Mouse (Mus musculus) heart, embryonic 13.5 days (tissue): ENCODE measurements around the gene Phlda3. TPM values are rescaled to one million over a fixed set of nuclear protein-coding genes. Genes with fewer than 3 reads are reported as not detected.

Source experiments
- ATAC-seq: fragments of 200-750 bp; cut with Nextera tagmentation; 2 replicates; pipeline ENCODE4 v1.8.0; 2017; ENCODE audit warnings: moderate TSS enrichment; ENCODE audit not compliant: insufficient number of reproducible peaks, low FRiP score, low TSS enrichment; ENCODE audit errors: extremely low read depth
- H3K27ac ChIP-seq: fragments of 300-500 bp; sonication (generic); replicated peaks from 2 replicates; pipeline ENCODE4 v1.5.1; 2015; ENCODE audit warnings: moderate library complexity, mild to moderate bottlenecking, inconsistent platforms
- H3K27me3 ChIP-seq: fragments of 300-500 bp; sonication (generic); replicated peaks from 2 replicates; pipeline ENCODE4 v1.6.1; 2015; ENCODE audit warnings: mild to moderate bottlenecking, inconsistent platforms
- H3K36me3 ChIP-seq: fragments of 300-500 bp; sonication (generic); 2 replicates; pipeline ENCODE4 v1.6.1; 2015; ENCODE audit warnings: mild to moderate bottlenecking, inconsistent platforms
- H3K4me1 ChIP-seq: fragments of 300-500 bp; sonication (generic); 2 replicates; pipeline ENCODE4 v1.6.1; 2015; ENCODE audit warnings: inconsistent platforms
- H3K4me2 ChIP-seq: fragments of 300-500 bp; sonication (generic); 2 replicates; pipeline ENCODE4 v1.6.1; 2015; ENCODE audit warnings: inconsistent platforms, mild to moderate bottlenecking, moderate library complexity
- H3K4me3 ChIP-seq: fragments of 300-500 bp; sonication (generic); 2 replicates; pipeline ENCODE4 v1.5.1; 2015; ENCODE audit warnings: moderate library complexity, mild to moderate bottlenecking, inconsistent platforms
- H3K9ac ChIP-seq: fragments of 300-500 bp; sonication (generic); 2 replicates; pipeline ENCODE4 v1.6.1; 2015; ENCODE audit warnings: inconsistent platforms, mild to moderate bottlenecking, moderate library complexity
- H3K9me3 ChIP-seq: fragments of 300-500 bp; sonication (generic); 2 replicates; pipeline ENCODE4 v1.6.1; 2016; ENCODE audit warnings: inconsistent platforms
- WGBS: fragments of 180-500 bp; shearing (Covaris S2); methylation state at CpG from one replicate; pipeline ENCODE4 v1.1.7; 2015; ENCODE audit warnings: mixed read lengths; 5-methylcytosine and 5-hydroxymethylcytosine counted together
- polyA plus RNA-seq: library from polyadenylated mRNA; unstranded; fragments of >200 nt; fragmentation: Nextera tagmentation; extraction: Ambion mirVana; gene quantifications from 2 replicates; pipeline ENCODE4 v1.2.1, GENCODE M21; 2015

The Phlda3 gene
- polyA plus RNA-seq, 1 experiment from 2014 or later: 67.1 TPM

DNA sequence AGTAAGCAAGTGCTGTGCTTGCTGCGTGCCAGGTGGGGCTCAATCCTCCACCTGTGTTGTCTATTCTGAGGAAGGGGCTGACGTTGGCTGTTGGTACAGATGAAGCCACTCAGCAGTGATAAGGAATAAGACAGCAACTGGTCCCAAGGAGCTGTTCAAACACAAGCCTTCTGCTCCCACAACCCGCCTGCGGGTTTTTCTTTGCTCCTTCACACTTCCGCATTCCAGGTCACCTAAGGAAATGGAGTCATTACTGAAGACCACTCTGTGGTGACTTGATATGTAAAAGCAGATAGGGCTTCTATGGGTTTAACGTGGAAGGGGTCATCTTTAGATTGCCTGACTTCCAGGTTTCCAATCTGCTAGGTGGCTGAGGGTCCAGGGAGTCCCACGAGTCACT, 34.5 kb upstream of the Phlda3 start:
- 15% methylated on average over 7 of the region's 7 CpGs for WGBS
- peaks cover 5% of the 10 kb centered on the region for H3K36me3 ChIP-seq

DNA sequence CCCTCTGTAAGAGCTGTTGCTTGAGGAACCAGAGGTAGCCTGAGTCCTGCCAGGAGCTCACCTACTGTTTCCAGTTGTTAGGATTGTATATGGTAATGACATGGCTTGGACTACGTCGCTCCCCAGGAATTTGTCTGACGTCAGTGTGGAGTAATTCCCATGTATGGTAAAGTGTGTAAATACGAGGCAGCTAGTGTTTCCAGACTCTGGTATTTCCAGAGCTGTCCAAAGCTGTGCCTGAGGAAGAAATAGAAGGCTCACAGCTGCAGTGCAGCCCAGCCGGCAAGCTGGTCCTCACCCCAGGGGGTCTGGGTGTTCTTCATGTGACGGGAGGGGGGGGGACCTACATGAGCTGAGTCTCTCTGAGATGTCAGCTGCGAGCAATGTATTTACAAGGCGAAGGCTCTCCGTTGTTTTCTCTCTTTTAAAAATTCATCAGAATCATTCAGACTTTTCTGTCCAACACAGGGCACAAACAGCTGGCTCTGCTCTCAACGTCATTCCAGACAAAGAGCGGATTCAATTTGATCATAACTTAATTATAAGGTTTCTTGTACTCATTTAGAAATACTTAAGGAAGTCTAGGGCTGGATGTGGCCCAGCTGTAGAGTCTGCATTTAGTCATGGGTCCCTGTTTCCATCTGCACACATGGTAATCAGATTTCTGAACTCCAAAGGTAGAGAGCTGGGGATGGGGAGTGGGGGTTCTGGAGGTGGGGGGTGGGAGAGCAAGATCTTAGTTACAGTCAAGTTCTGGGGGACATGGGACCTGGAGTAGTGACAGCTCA, 33.8 kb upstream of the Phlda3 start:
- peak overlapping the region; percentile 96 for H3K9ac ChIP-seq
- peaks cover 12% of the 10 kb centered on the region for H3K36me3 ChIP-seq
- H3K27ac ChIP-seq: peak overlapping the region; percentile 98
- WGBS: 16% methylated on average over 11 of the region's 11 CpGs
- ATAC-seq: peak; percentile 42; the same call in 1 of the 2 replicates
- H3K4me2 ChIP-seq: peak overlapping the region; percentile 87
- no peaks in the 10 kb centered on the region for H3K9me3 ChIP-seq
- peaks cover 85% of the 10 kb centered on the region for H3K4me1 ChIP-seq
- no peaks in the 10 kb centered on the region for H3K27me3 ChIP-seq
- peak overlapping the region; percentile 86 for H3K4me3 ChIP-seq

More for the DNA sequence above, 34.5 kb upstream of the Phlda3 start:
- Histone ChIP-seq H3K9me3 (no peaks in the 10 kb centered on the region), H3K27ac (peak overlapping the region; percentile 98), H3K4me3 (peak overlapping the region; percentile 86), H3K9ac (peak overlapping the region; percentile 96), H3K27me3 (no peaks in the 10 kb centered on the region), H3K4me1 (peaks cover 84% of the 10 kb centered on the region), H3K4me2 (peak overlapping the region; percentile 87)
- no peak for ATAC-seq

DNA sequence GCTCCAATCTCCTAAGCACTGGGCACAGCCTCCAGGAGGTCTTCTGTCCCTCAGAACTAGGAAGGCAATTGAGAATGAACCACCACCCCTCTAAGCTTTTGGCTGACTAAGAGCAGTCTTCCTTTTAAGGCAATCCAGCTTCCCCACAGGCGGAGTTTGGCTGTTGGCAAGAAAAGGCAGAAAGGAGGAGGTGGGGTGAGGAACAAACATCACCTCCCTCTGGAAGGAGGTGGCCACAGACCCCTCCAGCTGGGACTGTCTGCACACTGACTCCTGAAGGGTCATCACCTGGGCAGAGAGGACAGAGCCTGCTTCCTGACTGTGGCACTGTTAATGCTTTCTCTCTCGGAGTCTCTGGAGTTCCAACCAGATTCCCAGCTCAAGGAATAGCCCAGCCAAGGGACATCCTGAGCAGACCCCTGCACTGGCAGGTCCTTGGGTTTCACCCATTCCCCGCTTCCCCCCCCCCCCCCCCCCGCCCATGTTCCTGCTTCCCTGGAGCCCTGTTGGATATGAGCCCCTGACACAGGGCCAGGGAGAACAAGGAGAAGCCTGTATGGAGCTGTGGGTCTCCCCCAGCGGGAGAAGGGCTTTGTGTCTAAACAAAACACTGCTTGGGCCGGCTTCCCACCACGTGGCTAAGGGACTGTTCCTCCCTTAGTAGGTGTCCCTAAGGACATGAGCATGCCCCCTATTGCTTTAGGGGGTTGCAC, 31.5 kb upstream of the Phlda3 start:
- 22% methylated on average over 6 of the region's 7 CpGs for whole genome bisulfite sequencing
- H3K4me3 ChIP-seq: peak overlapping the region; percentile 9; the same call in 1 of the 2 replicates

DNA sequence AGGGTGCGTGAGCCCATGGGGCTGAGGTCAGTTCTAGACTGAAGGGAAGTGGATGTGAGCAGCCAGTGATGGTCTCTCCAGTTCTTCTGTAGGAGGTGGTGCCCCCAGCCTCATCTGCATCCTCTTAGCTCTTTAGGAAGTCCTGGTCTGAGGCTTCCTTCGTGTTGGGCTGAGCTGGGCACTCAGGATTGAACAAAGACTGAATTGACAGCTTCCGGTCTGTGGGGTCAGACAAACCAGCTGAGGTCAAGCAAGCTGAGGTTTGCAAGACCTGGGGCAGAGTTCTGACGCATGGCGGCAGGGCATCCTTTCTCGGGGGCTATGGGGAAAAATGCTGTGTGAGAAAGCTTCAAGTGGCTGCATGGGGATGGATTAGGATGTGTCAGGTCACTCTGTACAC, 30.5 kb upstream of the Phlda3 start:
- H3K4me1 ChIP-seq: peaks cover 97% of the 10 kb centered on the region
- WGBS: 31% methylated on average over 6 of the region's 6 CpGs
- H3K27me3 ChIP-seq: no peaks in the 10 kb centered on the region
- H3K4me3 ChIP-seq: 0 out of 2 replicates have a peak overlapping the region, but pooled peaks have one; percentile 5
- H3K27ac ChIP-seq: peak overlapping the region; percentile 98
- peak overlapping the region; percentile 54 for H3K4me2 ChIP-seq
- ATAC-seq: no peak
- peaks cover 32% of the 10 kb centered on the region for H3K36me3 ChIP-seq
- H3K9ac ChIP-seq: peak overlapping the region; percentile 72
- no peaks in the 10 kb centered on the region for H3K9me3 ChIP-seq

More for the DNA sequence above, 31.5 kb upstream of the Phlda3 start:
- Histone ChIP-seq H3K9ac (peak overlapping the region; percentile 72), H3K4me1 (peaks cover 95% of the 10 kb centered on the region), H3K36me3 (peaks cover 26% of the 10 kb centered on the region), H3K27me3 (no peaks in the 10 kb centered on the region), H3K9me3 (no peaks in the 10 kb centered on the region), H3K4me2 (peak overlapping the region; percentile 54), H3K27ac (peak overlapping the region; percentile 98)
- ATAC-seq: peak; percentile 9; the same call in 1 of the 2 replicates

DNA sequence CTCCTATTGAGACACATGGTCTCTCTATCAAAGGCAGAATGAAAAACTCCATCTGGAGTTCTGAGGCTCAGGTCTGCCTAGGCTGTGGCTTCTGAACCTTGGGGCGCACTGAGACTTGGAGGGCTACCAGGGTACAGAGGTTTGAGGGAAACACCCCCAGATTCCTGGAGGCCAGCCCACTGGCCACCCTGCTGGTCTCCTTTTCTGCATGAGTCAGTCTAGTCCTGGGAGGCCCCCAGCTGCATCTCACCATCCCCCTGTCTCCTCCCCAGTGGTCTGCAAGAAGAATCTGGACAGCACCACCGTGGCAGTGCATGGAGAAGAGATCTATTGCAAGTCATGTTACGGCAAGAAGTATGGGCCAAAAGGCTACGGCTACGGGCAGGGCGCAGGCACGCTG, 20.9 kb upstream of the Phlda3 start:
- no peak overlapping the region for H3K4me2 ChIP-seq
- H3K36me3 ChIP-seq: peaks cover 67% of the 10 kb centered on the region
- ATAC-seq: no peak
- H3K4me1 ChIP-seq: peaks cover 45% of the 10 kb centered on the region
- peak overlapping the region; percentile 24; the same call in 1 of the 2 replicates for H3K9ac ChIP-seq
- 85% methylated on average over 7 of the region's 7 CpGs for WGBS
- no peaks in the 10 kb centered on the region for H3K27me3 ChIP-seq
- no peaks in the 10 kb centered on the region for H3K9me3 ChIP-seq
- H3K4me3 ChIP-seq: no peak overlapping the region
- H3K27ac ChIP-seq: 0 out of 2 replicates have a peak overlapping the region, but pooled peaks have one; percentile 12

DNA sequence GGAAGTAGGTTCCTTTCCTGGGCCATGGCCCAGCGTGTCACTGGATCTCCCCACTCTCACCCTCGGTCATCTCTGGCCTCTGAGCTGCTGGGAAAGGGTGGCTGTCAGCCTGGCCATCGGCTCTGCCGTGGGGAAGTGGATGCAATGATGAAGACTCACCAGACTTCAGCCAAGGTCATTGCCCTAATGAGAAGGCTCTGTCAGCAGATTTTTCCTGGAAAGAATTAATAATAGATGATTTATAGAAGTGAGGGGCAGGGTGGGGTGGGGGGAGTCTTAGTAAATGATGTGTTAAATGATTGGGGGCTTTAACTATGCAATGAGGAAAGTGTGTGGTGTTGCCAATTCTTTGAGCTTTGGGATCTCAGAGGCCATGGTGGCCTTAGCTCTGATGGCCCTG, 19.7 kb upstream of the Phlda3 start:
- Histone ChIP-seq H3K4me2 (no peak overlapping the region), H3K27ac (no peak overlapping the region), H3K36me3 (peaks cover 78% of the 10 kb centered on the region), H3K27me3 (no peaks in the 10 kb centered on the region), H3K9ac (no peak overlapping the region), H3K4me1 (peaks cover 33% of the 10 kb centered on the region), H3K9me3 (no peaks in the 10 kb centered on the region), H3K4me3 (no peak overlapping the region)
- whole genome bisulfite sequencing: 64% methylated on average over 4 of the region's 4 CpGs
- ATAC-seq: no peak

DNA sequence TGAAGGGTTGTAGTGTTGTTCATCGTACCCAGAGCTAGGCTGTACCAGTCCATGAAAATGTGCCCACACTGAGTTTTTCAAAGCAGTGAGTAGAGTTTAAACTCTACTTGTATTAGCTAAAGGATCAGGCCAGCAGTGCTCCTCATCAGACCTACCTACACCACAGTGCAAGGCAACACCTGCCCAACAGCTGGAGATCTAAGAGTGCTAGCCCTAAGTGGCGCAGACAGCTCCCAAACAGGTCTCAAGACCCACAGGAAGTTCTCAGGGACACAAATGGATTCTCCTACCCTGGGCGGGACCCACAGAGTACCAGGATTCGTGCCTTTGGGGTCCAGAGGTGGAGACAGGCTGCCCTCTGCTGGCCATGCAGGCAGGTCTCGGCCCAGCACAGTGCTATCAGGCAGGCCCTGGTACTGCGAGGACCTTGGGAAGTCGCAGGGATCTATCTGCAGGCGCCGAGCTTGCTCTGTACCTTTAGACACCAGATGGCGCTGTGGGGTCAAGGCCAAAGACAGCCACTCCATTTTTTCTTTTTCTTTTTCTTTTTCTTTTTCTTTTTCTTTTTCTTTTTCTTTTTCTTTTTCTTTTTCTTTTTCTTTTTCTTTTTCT, 13.1 kb upstream of the Phlda3 start:
- Histone ChIP-seq H3K9me3 (no peaks in the 10 kb centered on the region), H3K9ac (0 out of 2 replicates have a peak overlapping the region, but pooled peaks have one; percentile 19), H3K27ac (peak overlapping the region; percentile 58; the same call in 1 of the 2 replicates), H3K27me3 (no peaks in the 10 kb centered on the region), H3K36me3 (peaks cover 45% of the 10 kb centered on the region), H3K4me1 (peaks cover 31% of the 10 kb centered on the region), H3K4me3 (no peak overlapping the region), H3K4me2 (no peak overlapping the region)
- WGBS: 6% methylated on average over 10 of the region's 10 CpGs
- peak; percentile 83; the same call in 1 of the 2 replicates for ATAC-seq

DNA sequence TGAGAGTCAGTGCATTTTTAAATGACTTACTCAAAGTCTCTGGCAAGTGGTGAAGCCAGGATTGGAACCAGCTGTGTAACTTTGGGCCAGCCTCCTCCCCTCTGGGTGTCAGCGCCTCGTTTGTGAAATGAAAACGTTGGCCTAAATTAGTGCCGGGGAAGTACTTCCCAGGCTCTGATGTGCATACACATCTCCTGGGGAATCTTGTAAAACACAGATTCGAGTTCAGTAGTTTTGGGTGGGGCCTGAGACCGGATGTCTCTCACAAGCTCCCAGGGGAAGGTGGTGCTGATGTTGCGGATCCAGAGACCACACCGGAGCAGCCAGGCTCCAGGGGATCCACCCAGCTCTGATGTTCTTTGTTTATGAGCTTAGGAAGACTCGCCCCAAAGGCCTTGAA, 10.6 kb upstream of the Phlda3 start:
- 39% methylated on average over 9 of the region's 9 CpGs for WGBS
- Histone ChIP-seq H3K27me3 (no peaks in the 10 kb centered on the region), H3K9ac (no peak overlapping the region), H3K4me1 (peaks cover 31% of the 10 kb centered on the region), H3K4me3 (no peak overlapping the region), H3K9me3 (no peaks in the 10 kb centered on the region), H3K27ac (peak overlapping the region; percentile 29; the same call in 1 of the 2 replicates), H3K36me3 (peaks cover 21% of the 10 kb centered on the region), H3K4me2 (no peak overlapping the region)
- ATAC-seq: no peak

DNA sequence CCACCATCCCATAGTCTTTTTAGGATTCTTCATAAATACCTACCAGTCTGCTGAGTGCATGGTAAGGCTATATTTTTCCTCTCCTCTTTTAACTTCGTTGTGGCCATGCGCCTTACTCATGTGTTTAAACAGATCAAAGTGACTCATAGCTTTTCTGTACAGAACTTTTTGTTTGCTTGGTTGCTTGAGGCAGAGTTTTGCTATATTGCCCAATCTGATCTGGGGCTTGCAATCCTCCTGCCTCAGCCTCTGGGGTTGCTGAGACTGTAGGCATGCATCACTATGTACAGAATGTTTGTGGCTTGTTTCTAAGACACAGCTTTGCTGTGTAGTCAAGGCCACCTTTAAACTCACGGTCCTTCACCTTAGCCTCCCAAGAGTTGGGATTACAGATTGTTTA, 10.0 kb upstream of the Phlda3 start:
- H3K9ac ChIP-seq: no peak overlapping the region
- H3K27me3 ChIP-seq: no peaks in the 10 kb centered on the region
- peaks cover 15% of the 10 kb centered on the region for H3K36me3 ChIP-seq
- 77% methylated on average over 3 of the region's 3 CpGs for WGBS
- H3K27ac ChIP-seq: no peak overlapping the region
- H3K9me3 ChIP-seq: no peaks in the 10 kb centered on the region
- H3K4me1 ChIP-seq: peaks cover 31% of the 10 kb centered on the region
- H3K4me3 ChIP-seq: no peak overlapping the region
- no peak for ATAC-seq
- H3K4me2 ChIP-seq: no peak overlapping the region

DNA sequence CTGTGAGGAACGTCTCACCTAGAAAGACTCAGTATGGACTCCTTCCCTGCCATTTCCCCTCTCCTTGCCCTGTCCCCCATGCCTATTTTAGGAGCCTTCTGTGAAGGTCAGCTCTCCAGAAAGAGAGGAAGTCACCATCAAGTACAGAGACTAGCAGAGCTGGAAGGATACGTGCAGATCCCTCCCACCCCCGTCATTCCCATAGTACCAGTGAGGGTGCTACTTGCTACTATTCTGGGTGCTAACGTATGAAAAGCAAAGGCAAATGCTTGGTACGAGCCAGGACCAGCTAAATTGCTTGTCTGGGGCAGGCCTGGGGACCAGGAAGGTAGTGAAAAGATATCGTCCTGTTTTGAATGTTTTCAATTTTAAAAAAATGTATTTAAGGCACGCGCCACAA, 8.6 kb upstream of the Phlda3 start:
- Histone ChIP-seq H3K36me3 (peaks cover 1% of the 10 kb centered on the region), H3K9me3 (no peaks in the 10 kb centered on the region), H3K9ac (peak overlapping the region; percentile 59; the same call in 1 of the 2 replicates), H3K4me1 (peaks cover 31% of the 10 kb centered on the region), H3K4me2 (no peak overlapping the region), H3K27ac (no peak overlapping the region), H3K27me3 (no peaks in the 10 kb centered on the region), H3K4me3 (no peak overlapping the region)
- ATAC-seq: no peak
- WGBS: 43% methylated on average over 8 of the region's 8 CpGs

DNA sequence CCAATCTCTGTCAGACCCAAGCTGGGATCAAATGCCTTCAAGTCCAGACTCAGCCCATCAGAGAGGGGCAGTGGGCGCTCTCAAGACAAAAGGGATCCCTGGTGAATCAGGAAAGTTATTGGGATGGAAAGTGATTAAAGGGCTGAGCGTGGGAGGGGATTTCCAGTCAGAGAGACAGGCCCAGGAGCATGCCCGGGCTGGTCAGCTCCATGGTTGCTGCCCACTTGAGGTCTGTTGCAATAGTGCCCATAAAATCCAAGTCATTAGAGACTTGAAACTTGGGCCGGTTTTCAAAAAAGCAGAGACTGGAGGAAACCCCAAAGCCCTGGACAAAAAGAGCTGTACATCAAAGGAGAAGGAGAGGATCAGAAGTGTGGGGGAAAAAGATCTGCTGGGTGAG, 6.2 kb upstream of the Phlda3 start:
- ATAC-seq: no peak
- H3K27ac ChIP-seq: no peak overlapping the region
- H3K9me3 ChIP-seq: no peaks in the 10 kb centered on the region
- H3K4me2 ChIP-seq: no peak overlapping the region
- no peak overlapping the region for H3K9ac ChIP-seq
- no peak overlapping the region for H3K4me3 ChIP-seq
- H3K4me1 ChIP-seq: peaks cover 37% of the 10 kb centered on the region
- no peaks in the 10 kb centered on the region for H3K36me3 ChIP-seq
- 77% methylated on average over 4 of the region's 4 CpGs for WGBS
- no peaks in the 10 kb centered on the region for H3K27me3 ChIP-seq
